Mouse (Mus musculus) neural tube, embryonic 13.5 days (tissue): Measurements from ENCODE around the gene Ldhd. TPM values are rescaled to one million over a fixed set of nuclear protein-coding genes. Genes with fewer than 3 reads are reported as not detected.

Experiments
- ATAC-seq: fragments of 200-750 bp; cut with Nextera tagmentation; 2 replicates; pipeline ENCODE4 v1.8.0; 2017; ENCODE audit warnings: low read depth, mild to moderate bottlenecking, moderate TSS enrichment, moderate library complexity
- H3K27ac ChIP-seq: fragments of 300-500 bp; sonication (generic); replicated peaks from 2 replicates; pipeline ENCODE4 v1.5.1; 2015; ENCODE audit warnings: moderate library complexity, mild to moderate bottlenecking, inconsistent platforms
- H3K27me3 ChIP-seq: fragments of 300-500 bp; sonication (generic); 2 replicates; pipeline ENCODE4 v1.6.1; 2015; ENCODE audit warnings: mild to moderate bottlenecking, inconsistent platforms
- H3K36me3 ChIP-seq: fragments of 300-500 bp; sonication (generic); 2 replicates; pipeline ENCODE4 v1.6.1; 2015; ENCODE audit warnings: mild to moderate bottlenecking, inconsistent platforms
- H3K4me1 ChIP-seq: fragments of 300-500 bp; sonication (generic); replicated peaks from 2 replicates; pipeline ENCODE4 v1.6.1; 2015; ENCODE audit warnings: inconsistent platforms
- H3K4me2 ChIP-seq: fragments of 300-500 bp; sonication (generic); 2 replicates; pipeline ENCODE4 v1.6.1; 2015; ENCODE audit warnings: inconsistent platforms, mild to moderate bottlenecking, moderate library complexity
- H3K4me3 ChIP-seq: fragments of 300-500 bp; sonication (generic); 2 replicates; pipeline ENCODE4 v1.5.1; 2015; ENCODE audit warnings: mild to moderate bottlenecking, inconsistent platforms
- H3K9ac ChIP-seq: fragments of 300-500 bp; sonication (generic); 2 replicates; pipeline ENCODE4 v1.6.1; 2015; ENCODE audit warnings: moderate library complexity, mild to moderate bottlenecking, inconsistent platforms
- H3K9me3 ChIP-seq: fragments of 300-500 bp; sonication (generic); 2 replicates; pipeline ENCODE4 v1.6.1; 2016; ENCODE audit warnings: inconsistent platforms
- WGBS: fragments of 180-500 bp; shearing (Covaris S2); methylation state at CpG from one replicate; pipeline ENCODE4 v1.1.7; 2015; 5-methylcytosine and 5-hydroxymethylcytosine counted together
- polyA plus RNA-seq: library from polyadenylated mRNA; unstranded; fragments of >200 nt; fragmentation: Nextera tagmentation; extraction: Ambion mirVana; gene quantifications from 2 replicates; pipeline ENCODE4 v1.2.1, GENCODE M21; 2015

Ldhd gene
- polyA plus RNA-seq, 1 experiment from 2014 or later: 0.68 TPM

GRCm38 (mm10) chr8:111606961-111607360 is 23.2 kb downstream of the Ldhd start:
- H3K4me3 ChIP-seq: no peak overlapping the region
- peaks cover 15% of the 10 kb centered on the region; the same call in 1 of the 2 replicates for H3K36me3 ChIP-seq
- no peak overlapping the region for H3K4me2 ChIP-seq
- H3K4me1 ChIP-seq: peaks cover 15% of the 10 kb centered on the region; the same call in 1 of the 2 replicates
- no peak for ATAC-seq
- H3K9ac ChIP-seq: no peak overlapping the region
- WGBS: 88% methylated on average over 9 of the region's 9 CpGs
- no peaks in the 10 kb centered on the region for H3K9me3 ChIP-seq
- no peaks in the 10 kb centered on the region for H3K27me3 ChIP-seq
- H3K27ac ChIP-seq: no peak overlapping the region

GRCm38 (mm10) chr8:111604986-111605385 is 25.2 kb downstream of the Ldhd start:
- H3K27ac ChIP-seq: no peak overlapping the region
- peaks cover 7% of the 10 kb centered on the region; the same call in 1 of the 2 replicates for H3K36me3 ChIP-seq
- H3K9me3 ChIP-seq: no peaks in the 10 kb centered on the region
- H3K4me2 ChIP-seq: no peak overlapping the region
- no peak for ATAC-seq
- no peak overlapping the region for H3K4me3 ChIP-seq
- H3K9ac ChIP-seq: no peak overlapping the region
- 98% methylated on average over 2 of the region's 2 CpGs for WGBS
- H3K4me1 ChIP-seq: peaks cover 12% of the 10 kb centered on the region; the same call in 1 of the 2 replicates
- H3K27me3 ChIP-seq: no peaks in the 10 kb centered on the region

- 98% methylated on average over 4 of the region's 4 CpGs for WGBS
- peaks cover 23% of the 10 kb centered on the region for H3K4me1 ChIP-seq
- ATAC-seq: no peak
- no peak overlapping the region for H3K27ac ChIP-seq
- H3K4me2 ChIP-seq: no peak overlapping the region
- no peaks in the 10 kb centered on the region for H3K27me3 ChIP-seq
- H3K36me3 ChIP-seq: no peaks in the 10 kb centered on the region
- no peak overlapping the region for H3K9ac ChIP-seq
- no peaks in the 10 kb centered on the region for H3K9me3 ChIP-seq
- H3K4me3 ChIP-seq: no peak overlapping the region
Measured at GRCm38 (mm10) chr8:111602050-111602449, 28.1 kb downstream of the Ldhd start.

GRCm38 (mm10) chr8:111599707-111600444 is 30.3 kb downstream of the Ldhd start:
- ATAC-seq: no peak
- Histone ChIP-seq H3K9me3 (no peaks in the 10 kb centered on the region), H3K4me2 (no peak overlapping the region), H3K27ac (no peak overlapping the region; the same call in 1 of the 2 replicates), H3K36me3 (no peaks in the 10 kb centered on the region), H3K4me1 (peaks cover 41% of the 10 kb centered on the region), H3K27me3 (no peaks in the 10 kb centered on the region), H3K9ac (no peak overlapping the region), H3K4me3 (no peak overlapping the region)
- WGBS: 81% methylated on average over 9 of the region's 9 CpGs

- Histone ChIP-seq H3K9ac (no peak overlapping the region), H3K27me3 (no peaks in the 10 kb centered on the region), H3K27ac (peak overlapping the region; percentile 72), H3K9me3 (no peaks in the 10 kb centered on the region), H3K36me3 (no peaks in the 10 kb centered on the region), H3K4me1 (peaks cover 62% of the 10 kb centered on the region), H3K4me3 (no peak overlapping the region), H3K4me2 (no peak overlapping the region)
- no peak for ATAC-seq
- WGBS: 21% methylated on average over 1 of the region's 1 CpGs
Measured at GRCm38 (mm10) chr8:111597310-111597709, 32.9 kb downstream of the Ldhd start.

GRCm38 (mm10) chr8:111596485-111596821 is 33.7 kb downstream of the Ldhd start:
- H3K9me3 ChIP-seq: no peaks in the 10 kb centered on the region
- H3K27ac ChIP-seq: peak overlapping the region; percentile 72
- H3K36me3 ChIP-seq: no peaks in the 10 kb centered on the region
- H3K27me3 ChIP-seq: no peaks in the 10 kb centered on the region
- H3K4me1 ChIP-seq: peaks cover 69% of the 10 kb centered on the region
- H3K9ac ChIP-seq: 0 out of 2 replicates have a peak overlapping the region, but pooled peaks have one; percentile 8
- H3K4me3 ChIP-seq: no peak overlapping the region
- H3K4me2 ChIP-seq: no peak overlapping the region
- no peak for ATAC-seq
- WGBS: 56% methylated on average over 3 of the region's 3 CpGs

- ATAC-seq: no peak
- Histone ChIP-seq H3K27ac (peak overlapping the region; percentile 72), H3K4me1 (peaks cover 69% of the 10 kb centered on the region), H3K4me2 (no peak overlapping the region), H3K9ac (no peak overlapping the region), H3K36me3 (no peaks in the 10 kb centered on the region), H3K4me3 (no peak overlapping the region), H3K9me3 (no peaks in the 10 kb centered on the region), H3K27me3 (no peaks in the 10 kb centered on the region)
- WGBS: 91% methylated on average over 15 of the region's 15 CpGs
Measured at GRCm38 (mm10) chr8:111595712-111596484, 34.3 kb downstream of the Ldhd start.

GRCm38 (mm10) chr8:111594951-111595350 is 35.2 kb downstream of the Ldhd start:
- no peak for ATAC-seq
- H3K4me3 ChIP-seq: no peak overlapping the region
- no peak overlapping the region for H3K9ac ChIP-seq
- no peak overlapping the region for H3K4me2 ChIP-seq
- H3K36me3 ChIP-seq: no peaks in the 10 kb centered on the region
- peaks cover 65% of the 10 kb centered on the region for H3K4me1 ChIP-seq
- peak overlapping the region; percentile 72; the same call in 1 of the 2 replicates for H3K27ac ChIP-seq
- no peaks in the 10 kb centered on the region for H3K27me3 ChIP-seq
- WGBS: 92% methylated on average over 2 of the region's 2 CpGs
- H3K9me3 ChIP-seq: no peaks in the 10 kb centered on the region

GRCm38 (mm10) chr8:111594044-111594840 is 35.9 kb downstream of the Ldhd start:
- Histone ChIP-seq H3K4me2 (no peak overlapping the region), H3K27me3 (no peaks in the 10 kb centered on the region), H3K4me3 (no peak overlapping the region), H3K36me3 (no peaks in the 10 kb centered on the region), H3K4me1 (peaks cover 68% of the 10 kb centered on the region), H3K9ac (no peak overlapping the region), H3K9me3 (no peaks in the 10 kb centered on the region), H3K27ac (0 out of 2 replicates have a peak overlapping the region, but pooled peaks have one; percentile 10)
- WGBS: 70% methylated on average over 3 of the region's 3 CpGs
- no peak for ATAC-seq

- WGBS: 59% methylated on average over 7 of the region's 7 CpGs
- no peak for ATAC-seq
Measured at GRCm38 (mm10) chr8:111592390-111592910, 37.7 kb downstream of the Ldhd start.

GRCm38 (mm10) chr8:111591176-111591575 is 39.0 kb downstream of the Ldhd start:
- Histone ChIP-seq H3K9ac (no peak overlapping the region), H3K27me3 (no peaks in the 10 kb centered on the region), H3K27ac (no peak overlapping the region), H3K4me2 (no peak overlapping the region), H3K9me3 (no peaks in the 10 kb centered on the region), H3K4me1 (peaks cover 49% of the 10 kb centered on the region), H3K36me3 (no peaks in the 10 kb centered on the region), H3K4me3 (no peak overlapping the region)
- no peak for ATAC-seq

More at GRCm38 (mm10) chr8:111592390-111592910, 37.7 kb downstream of the Ldhd start:
- H3K4me2 ChIP-seq: no peak overlapping the region
- no peak overlapping the region for H3K4me3 ChIP-seq
- no peaks in the 10 kb centered on the region for H3K9me3 ChIP-seq
- no peaks in the 10 kb centered on the region for H3K36me3 ChIP-seq
- no peak overlapping the region for H3K9ac ChIP-seq
- no peak overlapping the region for H3K27ac ChIP-seq
- peaks cover 62% of the 10 kb centered on the region for H3K4me1 ChIP-seq
- no peaks in the 10 kb centered on the region for H3K27me3 ChIP-seq
